Mouse (Mus musculus) olfactory bulb, adult 2 months (tissue): ENCODE measurements around the gene Aebp2.

ENCODE experiments used
- CTCF ChIP-seq: fragments of 200-500 bp; IDR thresholded peaks from 2 replicates; pipeline ENCODE4 v1.5.1; 2012; ENCODE audit warnings: low read depth, mild to moderate bottlenecking, low read length, moderate library complexity; ENCODE audit not compliant: insufficient read depth
- POLR2A ChIP-seq: fragments of 200-500 bp; IDR thresholded peaks from 2 replicates; pipeline ENCODE4 v1.6.1; 2012; ENCODE audit warnings: mild to moderate bottlenecking, low read depth, low read length, moderate library complexity; ENCODE audit not compliant: insufficient read depth

- TF ChIP-seq CTCF, result no peak
- TF ChIP-seq POLR2A, result no peak
Measured at GRCm38 (mm10) chr6:140705132-140705531, 82.7 kb downstream of the Aebp2 start.
